Mouse (Mus musculus) cortical plate, adult 2 months (tissue): ENCODE data around the gene Wipi1. TPM values are rescaled to one million over a fixed set of nuclear protein-coding genes. Genes with fewer than 3 reads are reported as not detected.

ENCODE experiments used
- H3K27ac ChIP-seq: fragments of 200-500 bp; 2 replicates; pipeline ENCODE4 v1.5.1; 2012; ENCODE audit warnings: low read length, control low read depth, inconsistent platforms; ENCODE audit not compliant: insufficient read depth
- H3K4me1 ChIP-seq: fragments of 200-500 bp; 2 replicates; pipeline ENCODE4 v1.6.1; 2011; ENCODE audit warnings: low read length; ENCODE audit not compliant: control insufficient read depth, insufficient read depth
- H3K4me3 ChIP-seq: fragments of 200-500 bp; 2 replicates; pipeline ENCODE4 v1.5.1; 2011; ENCODE audit warnings: mild to moderate bottlenecking, low read length, control low read depth; ENCODE audit not compliant: insufficient read depth
- CTCF ChIP-seq: fragments of 200-500 bp; IDR thresholded peaks from 2 replicates; pipeline ENCODE4 v1.5.1; 2011; ENCODE audit warnings: mild to moderate bottlenecking, control low read depth, low read length; ENCODE audit not compliant: insufficient read depth; ENCODE audit errors: extremely low read depth
- POLR2A ChIP-seq: fragments of 200-500 bp; IDR thresholded peaks from 2 replicates; pipeline ENCODE4 v1.6.1; 2011; ENCODE audit warnings: mild to moderate bottlenecking, low read length, control low read depth; ENCODE audit not compliant: insufficient read depth; ENCODE audit errors: extremely low read depth
- polyA plus RNA-seq: library from polyadenylated mRNA; depleted of rRNA; stranded (reverse); fragments of >200 nt; gene quantifications from 2 replicates; pipeline ENCODE4 v1.2.3, GENCODE M21; 2012

The Wipi1 gene
- polyA plus RNA-seq, 1 experiment, result 20.2 TPM

- H3K4me3 ChIP-seq, result peak within 1 kb of the TSS; percentile 42
- H3K4me1 ChIP-seq, result peaks cover 11% of the 10 kb centered on the region
- peak within 1 kb of the TSS; percentile 85 for H3K27ac ChIP-seq
- TF ChIP-seq POLR2A (peak; percentile 79; the same call in 1 of the 2 replicates), CTCF (no peak)
Measured at GRCm38 (mm10) chr11:109649206-109649605, 37.4 kb upstream of the Wipi1 start, which contains the start of gene Prkar1a. Gene Prkar1a (plus strand): TSS chr11:109649405.

- H3K4me3 ChIP-seq, result no peak overlapping the region; the same call in 1 of the 2 replicates
Measured at GRCm38 (mm10) chr11:109648510-109648909, 36.7 kb upstream of the Wipi1 start.

GRCm38 (mm10) chr11:109641498-109642222 is 29.9 kb upstream of the Wipi1 start:
- Histone ChIP-seq H3K4me1 (no peaks in the 10 kb centered on the region), H3K4me3 (no peak overlapping the region), H3K27ac (no peak overlapping the region)
- no peak for TF ChIP-seq CTCF
- no peak for TF ChIP-seq POLR2A

More at GRCm38 (mm10) chr11:109648510-109648909, 36.7 kb upstream of the Wipi1 start:
- TF ChIP-seq CTCF, result no peak
- no peak for TF ChIP-seq POLR2A
- Histone ChIP-seq H3K27ac (peak overlapping the region; percentile 85; the same call in 1 of the 2 replicates), H3K4me1 (peaks cover 9% of the 10 kb centered on the region)

GRCm38 (mm10) chr11:109635871-109636395 is 24.2 kb upstream of the Wipi1 start:
- no peak for TF ChIP-seq CTCF
- no peak for TF ChIP-seq POLR2A
- Histone ChIP-seq H3K4me3 (no peak overlapping the region), H3K4me1 (no peaks in the 10 kb centered on the region), H3K27ac (no peak overlapping the region)

- no peak overlapping the region for H3K4me3 ChIP-seq
- no peak overlapping the region for H3K27ac ChIP-seq
- TF ChIP-seq CTCF, result no peak
- TF ChIP-seq POLR2A, result no peak
- H3K4me1 ChIP-seq, result no peaks in the 10 kb centered on the region
Measured at GRCm38 (mm10) chr11:109634928-109635327, 23.2 kb upstream of the Wipi1 start.

- Histone ChIP-seq H3K4me3 (no peak overlapping the region), H3K27ac (no peak overlapping the region), H3K4me1 (peaks cover 2% of the 10 kb centered on the region; the same call in 1 of the 2 replicates)
- no peak for TF ChIP-seq CTCF
- no peak for TF ChIP-seq POLR2A
Measured at GRCm38 (mm10) chr11:109629021-109629521, 17.3 kb upstream of the Wipi1 start.

- Histone ChIP-seq H3K4me1 (peaks cover 2% of the 10 kb centered on the region; the same call in 1 of the 2 replicates), H3K27ac (no peak overlapping the region), H3K4me3 (no peak overlapping the region)
- TF ChIP-seq CTCF (no peak), POLR2A (no peak)
Measured at GRCm38 (mm10) chr11:109628099-109628498, 16.3 kb upstream of the Wipi1 start.

- Histone ChIP-seq H3K4me1 (peaks cover 2% of the 10 kb centered on the region; the same call in 1 of the 2 replicates), H3K27ac (no peak overlapping the region), H3K4me3 (no peak overlapping the region)
- TF ChIP-seq CTCF (peak; percentile 11; the same call in 1 of the 2 replicates), POLR2A (no peak)
Measured at GRCm38 (mm10) chr11:109627648-109628047, 15.9 kb upstream of the Wipi1 start.

- Histone ChIP-seq H3K4me3 (no peak overlapping the region), H3K4me1 (no peaks in the 10 kb centered on the region), H3K27ac (no peak overlapping the region)
- no peak for TF ChIP-seq CTCF
- TF ChIP-seq POLR2A, result no peak
Measured at GRCm38 (mm10) chr11:109623238-109623637, 11.5 kb upstream of the Wipi1 start.

GRCm38 (mm10) chr11:109622518-109623037 is 10.8 kb upstream of the Wipi1 start:
- no peaks in the 10 kb centered on the region for H3K4me1 ChIP-seq
- TF ChIP-seq CTCF (no peak), POLR2A (no peak)
- H3K4me3 ChIP-seq, result no peak overlapping the region
- no peak overlapping the region for H3K27ac ChIP-seq

- Histone ChIP-seq H3K4me1 (no peaks in the 10 kb centered on the region), H3K27ac (no peak overlapping the region), H3K4me3 (no peak overlapping the region)
- TF ChIP-seq POLR2A (no peak), CTCF (peak; percentile 35; the same call in 1 of the 2 replicates)
Measured at GRCm38 (mm10) chr11:109621183-109621582, 9.4 kb upstream of the Wipi1 start.
